Mouse (Mus musculus): ENCODE data around the gene Icam2.
"Not testable (repeated sequence)": the region's sequence is repeated elsewhere in the genome, so short reads cannot be mapped to it uniquely, and the experiment has no call there.

The Icam2 gene

DNA sequence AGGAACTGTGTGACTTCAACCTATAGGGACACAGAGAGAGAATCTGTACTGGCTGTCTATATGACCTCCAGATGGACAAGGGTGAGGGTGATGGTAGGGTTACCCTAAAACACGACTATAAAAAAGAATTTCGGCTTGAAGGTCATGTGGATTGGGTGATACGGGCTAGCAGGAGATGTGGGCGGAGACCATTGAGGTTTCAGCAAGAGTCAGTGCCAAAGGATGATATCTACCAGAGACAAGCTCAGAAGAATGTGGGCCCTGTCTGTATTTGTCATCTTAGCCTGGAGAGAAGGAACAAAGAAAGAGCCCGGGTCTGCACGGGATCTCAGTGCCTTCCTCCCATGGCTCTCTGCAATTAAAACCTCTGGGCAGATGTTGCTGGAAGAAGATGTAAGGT, 38.1 kb downstream of the Icam2 start:
- DNase-seq (ENCODE audit: low spot score in 2 of 2) = no peak

GRCm38 (mm10) chr11:106344910-106345309, 43.0 kb downstream of the Icam2 start:
- DNase-seq (ENCODE audit: low spot score in 2 of 2) = no peak

DNA sequence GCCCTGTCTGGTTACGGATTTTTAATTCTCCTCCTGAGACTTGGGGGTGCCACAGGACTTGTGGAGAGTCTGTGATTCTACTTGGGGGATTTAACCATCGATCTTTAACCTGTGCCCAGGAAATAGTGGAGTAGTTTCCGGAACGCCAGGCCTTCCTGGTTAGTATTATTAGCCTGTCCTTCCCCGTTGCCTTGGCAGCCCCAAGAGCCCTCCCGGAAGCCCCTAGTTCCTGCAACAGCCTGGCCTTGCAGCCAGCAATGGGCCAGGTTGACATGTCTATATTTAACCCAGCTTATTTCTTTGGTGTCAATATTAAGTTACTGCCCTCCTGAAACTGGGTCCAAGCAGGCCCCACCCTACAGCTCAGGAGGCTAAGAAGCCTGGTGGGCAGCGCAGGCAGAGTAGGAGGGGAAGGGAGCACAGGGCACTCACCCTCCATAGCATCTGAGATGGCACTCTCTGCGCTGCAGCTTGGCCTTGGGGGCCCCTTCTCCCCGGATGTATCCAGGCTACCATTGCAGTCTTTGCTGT, 46.8 kb downstream of the Icam2 start:
- DNase-seq (ENCODE audit: low spot score in 2 of 2) = no peak

DNA sequence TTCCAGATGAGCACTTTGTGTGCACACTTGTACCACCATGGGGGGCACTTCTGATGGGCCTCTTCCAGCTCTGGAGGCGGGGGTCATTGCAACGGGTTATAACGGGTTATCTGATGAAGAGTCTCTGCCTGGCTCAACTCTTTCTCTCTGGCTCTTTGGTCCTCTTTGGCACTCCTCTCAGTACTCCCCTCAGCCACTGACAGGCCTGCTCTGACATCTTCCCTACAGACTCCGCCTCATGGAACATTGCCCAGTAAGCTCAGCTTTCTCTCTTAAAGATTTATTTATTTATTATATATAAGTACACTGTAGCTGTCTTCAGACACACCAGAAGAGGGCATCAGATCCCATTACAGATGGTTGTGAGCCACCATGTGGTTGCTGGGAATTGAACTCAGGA, 48.6 kb downstream of the Icam2 start:
- not testable (repeated sequence) for DNase-seq (ENCODE audit: low spot score in 2 of 2)

DNA sequence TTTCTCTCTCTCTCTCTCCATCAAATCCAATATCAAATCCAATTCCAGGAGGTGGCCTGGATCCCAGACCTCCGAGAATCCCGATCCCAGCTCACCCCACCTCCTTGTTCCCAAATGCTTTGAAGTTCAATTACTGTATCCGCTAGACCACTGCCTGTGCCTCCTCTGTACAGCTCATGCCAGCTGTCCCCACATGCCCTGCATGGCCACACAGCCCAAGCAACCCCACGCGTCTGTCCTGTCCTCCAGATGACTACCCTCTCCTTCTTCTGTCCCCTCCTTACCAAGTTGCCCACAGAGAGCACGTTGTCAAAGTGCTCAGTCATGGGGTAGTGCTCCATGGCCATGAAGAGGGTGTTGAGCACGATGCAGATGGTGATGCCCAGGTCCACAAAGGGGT, 49.0 kb downstream of the Icam2 start:
- DNase-seq (ENCODE audit: low spot score in 2 of 2) = no peak

DNA sequence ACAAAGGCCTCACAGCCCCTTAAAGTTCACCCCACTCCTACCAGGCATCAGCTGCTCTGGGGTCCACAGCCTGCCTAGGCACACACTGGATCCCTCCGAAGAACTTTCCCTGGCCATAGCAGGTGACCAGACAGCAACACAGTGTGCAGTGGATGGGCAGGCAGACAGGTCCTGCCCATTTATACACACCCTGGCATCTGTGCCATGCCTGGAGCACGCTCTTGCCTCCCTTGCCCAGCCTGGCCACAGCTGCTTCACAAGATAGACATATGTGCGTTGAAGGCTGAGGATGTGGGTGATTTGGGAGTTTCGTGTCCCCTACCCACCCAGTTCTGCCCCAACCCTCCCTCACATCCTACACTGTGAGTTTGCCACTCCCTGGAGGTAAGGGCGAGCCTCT, 49.8 kb downstream of the Icam2 start:
- DNase-seq (ENCODE audit: low spot score in 2 of 2) = no peak

GRCm38 (mm10) chr11:106334066-106334465, 53.8 kb downstream of the Icam2 start:
- DNase-seq (ENCODE audit: low spot score in 2 of 2) = no peak

- DNase-seq (ENCODE audit: low spot score in 2 of 2) = no peak
Observed at GRCm38 (mm10) chr11:106332458-106332857, 55.4 kb downstream of the Icam2 start.

GRCm38 (mm10) chr11:106329682-106330081, 58.2 kb downstream of the Icam2 start:
- DNase-seq (ENCODE audit: low spot score in 2 of 2) = peak; percentile 10 to 46

GRCm38 (mm10) chr11:106329128-106329527, 58.7 kb downstream of the Icam2 start:
- DNase-seq (ENCODE audit: low spot score in 2 of 2) = no peak

- DNase-seq (ENCODE audit: low spot score in 2 of 2) = no peak
Observed at GRCm38 (mm10) chr11:106328521-106328920, 59.4 kb downstream of the Icam2 start.
